11 mouse cellular contexts compared by ENCODE assay signal in the genomic region with DNA sequence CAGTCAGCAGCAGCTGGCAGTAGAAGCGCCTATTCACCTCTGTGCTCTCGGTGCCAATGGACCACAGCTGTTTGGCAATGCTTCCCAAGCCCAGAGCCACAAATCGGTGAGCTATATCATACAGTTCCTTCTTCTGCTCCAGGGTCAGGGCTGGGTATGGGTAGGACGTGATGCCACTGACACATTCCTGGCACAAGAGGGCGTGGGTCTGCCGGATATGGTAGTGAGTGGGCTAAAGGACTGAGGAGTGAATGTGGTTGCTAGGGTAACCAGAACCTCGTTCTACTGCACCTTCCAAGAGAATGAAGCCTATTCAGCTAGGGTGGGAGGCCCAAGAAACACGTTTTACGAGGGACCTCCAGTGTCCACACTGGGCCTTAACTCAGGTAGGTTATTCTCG. TPM values are rescaled to one million over a fixed set of nuclear protein-coding genes. Genes with fewer than 3 reads are reported as not detected.
A peak's percentile ranks its signal among the peaks of the same experiment; 100 is the strongest.
DNase-seq lines count a peak whose midpoint lies in the region; ATAC-seq and TF ChIP-seq lines count a peak whose summit lies in the region.
"Had no signal": no experiment of that assay in that cellular context is flagged by ENCODE, and none has a peak within 500 bp of the region (broad histone marks: within the 10 kb centered on the region; RNA-seq: fewer than 3 reads in every experiment).

No protein-coding gene starts in this region.

- WGBS in hindbrain, embryonic 11.5 days: 59% methylated on average over 10 of the region's 10 CpGs
- WGBS in hindbrain, embryonic 13.5 days: 61% methylated on average over 10 of the region's 10 CpGs
- 77% methylated on average over 10 of the region's 10 CpGs for WGBS in thymus, adult 2 months
- WGBS in midbrain, embryonic 16.5 days: 57% methylated on average over 10 of the region's 10 CpGs

- no peak overlapping the region for H3K9ac ChIP-seq in hindbrain, embryonic 11.5 days (ENCODE audit: low read depth, low read length)
- no peak overlapping the region for H3K9ac ChIP-seq in hindbrain, embryonic 13.5 days
- H3K9ac ChIP-seq in midbrain, embryonic 16.5 days (ENCODE audit: low read depth, low read length): no peak overlapping the region
- H3K9ac ChIP-seq: liver, embryonic 14.5 days had no signal

- H3K27ac ChIP-seq in hindbrain, embryonic 11.5 days (ENCODE audit: low read depth, low read length): no peak overlapping the region
- no peak overlapping the region for H3K27ac ChIP-seq in hindbrain, embryonic 13.5 days
- H3K27ac ChIP-seq in thymus, adult 2 months (ENCODE audit: control insufficient read depth, insufficient read depth, low read length): no peak overlapping the region
- H3K27ac ChIP-seq in midbrain, embryonic 16.5 days (ENCODE audit: low read length): no peak overlapping the region
- H3K27ac ChIP-seq: liver, embryonic 14.5 days had no signal

- H3K4me3 ChIP-seq in hindbrain, embryonic 11.5 days (ENCODE audit: low read depth, low read length): no peak overlapping the region
- no peak overlapping the region for H3K4me3 ChIP-seq in hindbrain, embryonic 13.5 days
- no peak overlapping the region for H3K4me3 ChIP-seq in thymus, adult 2 months (ENCODE audit: control insufficient read depth, insufficient read depth, low read length)
- no peak overlapping the region for H3K4me3 ChIP-seq in midbrain, embryonic 16.5 days (ENCODE audit: low read depth, low read length)

- H3K9me3 ChIP-seq in hindbrain, embryonic 11.5 days (ENCODE audit: control insufficient read depth, low read length): no peaks in the 10 kb centered on the region
- no peaks in the 10 kb centered on the region for H3K9me3 ChIP-seq in hindbrain, embryonic 13.5 days
- H3K9me3 ChIP-seq in midbrain, embryonic 16.5 days (replicated peaks; ENCODE audit: control insufficient read depth, low read length, poor library complexity, severe bottlenecking): no peaks in the 10 kb centered on the region

- H3K27me3 ChIP-seq in hindbrain, embryonic 11.5 days (ENCODE audit: control insufficient read depth, insufficient read depth, low read length): no peaks in the 10 kb centered on the region
- H3K27me3 ChIP-seq in hindbrain, embryonic 13.5 days: no peaks in the 10 kb centered on the region
- H3K27me3 ChIP-seq in thymus, adult 2 months (ENCODE audit: control insufficient read depth, insufficient read depth, low read length): no peaks in the 10 kb centered on the region
- no peaks in the 10 kb centered on the region for H3K27me3 ChIP-seq in midbrain, embryonic 16.5 days (ENCODE audit: control insufficient read depth, insufficient read depth, low read depth, low read length)

- no peak for TF ChIP-seq CTCF in thymus, adult 2 months (IDR thresholded peaks at IDR 0.05; ENCODE audit: borderline replicate concordance, control insufficient read depth, extremely low read depth, insufficient read depth, low read length, poor library complexity)

- TF ChIP-seq POLR2A in thymus, adult 2 months (IDR thresholded peaks at IDR 0.05; ENCODE audit: control insufficient read depth, extremely low read depth, insufficient read depth, low read length, poor library complexity): no peak

- no peak for ATAC-seq in hindbrain, embryonic 11.5 days (ENCODE audit: low FRiP score)
- no peak for ATAC-seq in hindbrain, embryonic 13.5 days (ENCODE audit: low FRiP score)
- no peak for ATAC-seq in erythroid progenitor cell, adult 5-6 weeks (replicated peaks; ENCODE audit: low FRiP score, poor library complexity, severe bottlenecking)
- ATAC-seq in midbrain, embryonic 16.5 days: no peak
- ATAC-seq: forebrain, embryonic 14.5 days had no signal

- H3K36me3 ChIP-seq in hindbrain, embryonic 11.5 days (ENCODE audit: control insufficient read depth, insufficient read depth, low read length): no peaks in the 10 kb centered on the region
- no peaks in the 10 kb centered on the region for H3K36me3 ChIP-seq in hindbrain, embryonic 13.5 days
- no peaks in the 10 kb centered on the region for H3K36me3 ChIP-seq in thymus, adult 2 months (ENCODE audit: control insufficient read depth, insufficient read depth, low read length)
- no peaks in the 10 kb centered on the region for H3K36me3 ChIP-seq in midbrain, embryonic 16.5 days (ENCODE audit: control insufficient read depth, insufficient read depth, low read length)

- H3K4me2 ChIP-seq in hindbrain, embryonic 11.5 days (replicated peaks; ENCODE audit: low read depth, low read length): no peak overlapping the region
- no peak overlapping the region for H3K4me2 ChIP-seq in hindbrain, embryonic 13.5 days
- H3K4me2 ChIP-seq in midbrain, embryonic 16.5 days (ENCODE audit: low read length): no peak overlapping the region

- peak; percentile 2 for DNase-seq in hindbrain, embryonic 11.5 days (ENCODE audit: low spot score)
- peak; percentile 1 for DNase-seq in thymus, adult 2 months
- no peak for DNase-seq in thymus, postnatal 0 days (ENCODE audit: low spot score)
- DNase-seq in brain, adult 2 months (ENCODE audit: low read depth, low spot score): peak; percentile 33
- DNase-seq in testis, postnatal 10 days (ENCODE audit: low spot score): peak; percentile 46
- DNase-seq: right cerebral cortex, postnatal 14 days had no signal

- no peaks in the 10 kb centered on the region for H3K4me1 ChIP-seq in hindbrain, embryonic 11.5 days (replicated peaks; ENCODE audit: control insufficient read depth, insufficient read depth, low read length)
- no peaks in the 10 kb centered on the region for H3K4me1 ChIP-seq in hindbrain, embryonic 13.5 days (replicated peaks)
- H3K4me1 ChIP-seq in thymus, adult 2 months (replicated peaks; ENCODE audit: control insufficient read depth, insufficient read depth, low read length): no peaks in the 10 kb centered on the region
- no peaks in the 10 kb centered on the region for H3K4me1 ChIP-seq in midbrain, embryonic 16.5 days (ENCODE audit: control insufficient read depth, insufficient read depth, low read length)

RNA-seq across cellular contexts. Expression of a gene that starts 36.3 kb away (rescaled TPM):
- 0.22 and 0.62 TPM in 2 replicates for polyA plus RNA-seq in hindbrain, embryonic 11.5 days (2014; fragmentation: Nextera tagmentation; extraction: Ambion mirVana)
- polyA plus RNA-seq in hindbrain, embryonic 13.5 days (2015; fragmentation: Nextera tagmentation; extraction: Ambion mirVana): 0.27 and 0.36 TPM in 2 replicates
- polyA plus RNA-seq in thymus, adult 2 months (2012; rRNA removed): not detected in 2 replicates
- 0.12 and 0.21 TPM in 2 replicates for polyA plus RNA-seq in thymus, postnatal 0 days (2015; fragmentation: Nextera tagmentation; extraction: Ambion mirVana)
- total RNA-seq in erythroid progenitor cell, adult 5-6 weeks (2015; ENCODE audit: low replicate concordance): 0.72 TPM in 1 of 2 replicates, not detected in the other
- total RNA-seq in erythroid progenitor cell, adult 5-6 weeks (2017; ENCODE audit: low replicate concordance): not detected in 2 replicates
- 0.23 and 0.27 TPM in 2 replicates for polyA plus RNA-seq in midbrain, embryonic 16.5 days (2015; fragmentation: Nextera tagmentation; extraction: Ambion mirVana)
